Mouse (Mus musculus): Measurements from ENCODE around the gene Fam126b. TPM values are rescaled to one million over a fixed set of nuclear protein-coding genes. Genes with fewer than 3 reads are reported as not detected.
"Not testable (repeated sequence)": the region's sequence is repeated elsewhere in the genome, so short reads cannot be mapped to it uniquely, and the experiment has no call there.

The Fam126b gene
- polyA plus RNA-seq (2015; fragmentation: Nextera tagmentation; extraction: Ambion mirVana), result 3.9 and 4.6 TPM in 2 replicates

- Histone ChIP-seq H3K9me3 (replicated peaks) (no peaks in the 10 kb centered on the region), H3K27ac (peak within 1 kb of the TSS; percentile 60), H3K9ac (peak within 1 kb of the TSS; percentile 87), H3K4me3 (peak within 1 kb of the TSS; percentile 92), H3K36me3 (0 out of 2 replicates have a peak, but pooled peaks cover 5% of the 10 kb centered on the region), H3K4me2 (peak within 1 kb of the TSS; percentile 79), H3K4me1 (replicated peaks) (peaks cover 10% of the 10 kb centered on the region), H3K27me3 (no peaks in the 10 kb centered on the region)
- peak; percentile 95 for ATAC-seq (replicated peaks; ENCODE audit: insufficient number of reproducible peaks, insufficient read depth, low FRiP score, low read depth)
- 0% methylated on average over 41 of the region's 41 CpGs for WGBS
Measured at GRCm38 (mm10) chr1:58586171-58586997, at the start of gene Fam126b, which contains the start of gene Ndufb3. Gene Fam126b (minus strand): TSS chr1:58586323. Gene Ndufb3 (plus strand): TSS chr1:58586384.

DNA sequence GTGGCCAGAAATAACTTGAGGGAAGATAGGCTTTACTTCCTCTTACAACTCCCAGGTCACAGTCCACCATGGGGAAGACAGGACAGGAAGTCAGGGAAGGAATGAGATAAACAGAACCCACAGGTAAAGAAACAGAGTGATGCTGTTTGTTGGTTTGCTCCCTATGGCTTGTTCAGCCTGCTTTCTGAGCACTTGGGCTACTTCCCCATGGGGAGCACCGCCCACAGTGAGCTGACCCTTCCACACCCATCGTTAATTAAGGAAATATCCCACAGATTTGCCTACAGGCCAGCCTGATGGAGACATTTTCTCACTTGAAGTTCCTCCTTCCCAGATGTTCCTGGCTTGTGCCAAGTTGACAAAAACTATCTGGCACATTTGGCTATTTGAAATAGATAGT, 42.7 kb upstream of the Fam126b start:
- H3K27me3 ChIP-seq; H3K9me3 ChIP-seq (replicated peaks); H3K36me3 ChIP-seq; H3K4me2 ChIP-seq; H3K9ac ChIP-seq; ATAC-seq (replicated peaks; ENCODE audit: insufficient number of reproducible peaks, insufficient read depth, low FRiP score, low read depth); H3K27ac ChIP-seq; H3K4me1 ChIP-seq (replicated peaks); H3K4me3 ChIP-seq: not testable (repeated sequence)
- 73% methylated on average over 2 of the region's 2 CpGs for WGBS

GRCm38 (mm10) chr1:58621996-58622748, 36.0 kb upstream of the Fam126b start:
- no peak overlapping the region for H3K4me2 ChIP-seq
- no peaks in the 10 kb centered on the region for H3K27me3 ChIP-seq
- 48% methylated on average over 7 of the region's 7 CpGs for WGBS
- H3K36me3 ChIP-seq, result no peaks in the 10 kb centered on the region
- no peaks in the 10 kb centered on the region for H3K9me3 ChIP-seq (replicated peaks)
- no peak overlapping the region for H3K9ac ChIP-seq
- no peak overlapping the region for H3K4me3 ChIP-seq
- H3K4me1 ChIP-seq (replicated peaks), result peaks cover 4% of the 10 kb centered on the region; the same call in 1 of the 2 replicates
- no peak for ATAC-seq (replicated peaks; ENCODE audit: insufficient number of reproducible peaks, insufficient read depth, low FRiP score, low read depth)
- no peak overlapping the region for H3K27ac ChIP-seq

GRCm38 (mm10) chr1:58621251-58621650, 35.1 kb upstream of the Fam126b start:
- Histone ChIP-seq H3K36me3 (no peaks in the 10 kb centered on the region), H3K4me2 (no peak overlapping the region), H3K4me1 (replicated peaks) (peaks cover 4% of the 10 kb centered on the region; the same call in 1 of the 2 replicates), H3K4me3 (no peak overlapping the region), H3K27me3 (no peaks in the 10 kb centered on the region), H3K27ac (no peak overlapping the region), H3K9me3 (replicated peaks) (no peaks in the 10 kb centered on the region), H3K9ac (no peak overlapping the region)
- WGBS, result 75% methylated on average over 3 of the region's 3 CpGs
- ATAC-seq (replicated peaks; ENCODE audit: insufficient number of reproducible peaks, insufficient read depth, low FRiP score, low read depth), result no peak

- Histone ChIP-seq H3K4me3 (no peak overlapping the region), H3K27ac (no peak overlapping the region), H3K4me1 (replicated peaks) (peaks cover 4% of the 10 kb centered on the region; the same call in 1 of the 2 replicates), H3K9ac (no peak overlapping the region), H3K9me3 (replicated peaks) (no peaks in the 10 kb centered on the region), H3K4me2 (no peak overlapping the region), H3K27me3 (no peaks in the 10 kb centered on the region), H3K36me3 (no peaks in the 10 kb centered on the region)
- 87% methylated on average over 2 of the region's 2 CpGs for WGBS
- ATAC-seq (replicated peaks; ENCODE audit: insufficient number of reproducible peaks, insufficient read depth, low FRiP score, low read depth), result no peak
Measured at GRCm38 (mm10) chr1:58618766-58619165, 32.6 kb upstream of the Fam126b start.

DNA sequence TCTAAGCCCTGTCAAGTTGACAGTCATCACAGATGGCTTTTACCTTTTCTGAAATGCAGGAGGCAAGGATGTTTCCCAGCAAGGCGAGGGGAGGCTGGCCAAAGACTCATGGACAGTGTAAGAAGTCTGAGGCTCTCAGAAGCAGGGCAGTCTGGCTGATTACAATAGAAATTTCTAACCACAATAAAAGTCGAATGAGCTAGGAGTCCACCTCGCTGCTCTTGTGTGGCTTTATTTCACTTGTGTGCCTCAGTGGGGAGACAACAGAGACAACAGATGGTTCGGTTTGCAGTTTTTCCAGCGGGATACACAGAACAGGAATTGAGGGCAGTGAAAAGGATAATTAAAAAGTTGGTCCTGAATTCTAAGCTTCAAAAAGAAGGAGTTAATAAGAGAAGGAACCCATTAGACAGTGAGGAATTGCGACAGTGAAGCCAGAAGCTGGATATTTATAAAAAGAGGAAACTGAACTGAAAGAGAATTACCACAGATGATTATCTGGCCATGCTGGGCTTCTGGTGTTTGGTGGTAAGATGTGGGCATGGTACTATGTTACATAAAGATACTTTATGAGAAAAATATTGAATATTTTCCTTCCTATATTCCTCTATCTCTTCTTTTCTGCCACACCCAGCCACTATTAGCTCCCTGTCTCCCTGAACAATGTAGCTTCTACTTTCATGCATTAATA, 32.0 kb upstream of the Fam126b start:
- no peak overlapping the region for H3K27ac ChIP-seq
- H3K9me3 ChIP-seq (replicated peaks), result no peaks in the 10 kb centered on the region
- no peak overlapping the region for H3K4me2 ChIP-seq
- H3K36me3 ChIP-seq, result no peaks in the 10 kb centered on the region
- no peak overlapping the region for H3K4me3 ChIP-seq
- H3K27me3 ChIP-seq, result no peaks in the 10 kb centered on the region
- peaks cover 4% of the 10 kb centered on the region; the same call in 1 of the 2 replicates for H3K4me1 ChIP-seq (replicated peaks)
- WGBS, result 78% methylated on average over 6 of the region's 6 CpGs
- H3K9ac ChIP-seq, result no peak overlapping the region
- no peak for ATAC-seq (replicated peaks; ENCODE audit: insufficient number of reproducible peaks, insufficient read depth, low FRiP score, low read depth)

- Histone ChIP-seq H3K36me3 (no peaks in the 10 kb centered on the region), H3K4me2 (no peak overlapping the region), H3K27me3 (no peaks in the 10 kb centered on the region), H3K9me3 (replicated peaks) (no peaks in the 10 kb centered on the region), H3K4me1 (replicated peaks) (peaks cover 4% of the 10 kb centered on the region; the same call in 1 of the 2 replicates), H3K9ac (no peak overlapping the region), H3K27ac (no peak overlapping the region), H3K4me3 (no peak overlapping the region)
- no peak for ATAC-seq (replicated peaks; ENCODE audit: insufficient number of reproducible peaks, insufficient read depth, low FRiP score, low read depth)
- WGBS, result 67% methylated on average over 5 of the region's 5 CpGs
Measured at GRCm38 (mm10) chr1:58617076-58617475, 31.0 kb upstream of the Fam126b start.

DNA sequence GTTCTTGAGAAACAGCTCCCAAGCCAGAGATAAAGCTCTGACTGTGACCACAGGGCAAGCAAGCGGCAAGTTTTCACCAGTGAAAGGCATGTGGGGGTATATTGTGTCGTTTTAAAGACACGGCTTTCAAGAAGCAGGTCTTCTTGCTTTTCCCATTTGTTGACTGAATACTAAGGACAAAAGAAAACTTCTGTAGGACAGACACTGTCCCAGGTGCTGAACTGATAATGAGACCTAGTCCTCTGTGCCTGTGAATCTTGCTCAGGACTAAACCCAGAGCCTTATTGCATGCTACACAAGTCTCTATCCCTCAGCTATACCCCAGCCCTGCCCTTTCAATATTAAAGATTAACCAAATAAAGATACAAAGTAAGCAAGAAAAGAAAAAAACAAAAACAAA, 30.1 kb upstream of the Fam126b start:
- 71% methylated on average over 3 of the region's 3 CpGs for WGBS
- no peak overlapping the region for H3K4me2 ChIP-seq
- H3K27me3 ChIP-seq, result no peaks in the 10 kb centered on the region
- no peak overlapping the region for H3K4me3 ChIP-seq
- H3K27ac ChIP-seq, result no peak overlapping the region
- H3K4me1 ChIP-seq (replicated peaks), result no peaks in the 10 kb centered on the region
- no peaks in the 10 kb centered on the region for H3K36me3 ChIP-seq
- no peak for ATAC-seq (replicated peaks; ENCODE audit: insufficient number of reproducible peaks, insufficient read depth, low FRiP score, low read depth)
- H3K9ac ChIP-seq, result no peak overlapping the region
- no peaks in the 10 kb centered on the region for H3K9me3 ChIP-seq (replicated peaks)

DNA sequence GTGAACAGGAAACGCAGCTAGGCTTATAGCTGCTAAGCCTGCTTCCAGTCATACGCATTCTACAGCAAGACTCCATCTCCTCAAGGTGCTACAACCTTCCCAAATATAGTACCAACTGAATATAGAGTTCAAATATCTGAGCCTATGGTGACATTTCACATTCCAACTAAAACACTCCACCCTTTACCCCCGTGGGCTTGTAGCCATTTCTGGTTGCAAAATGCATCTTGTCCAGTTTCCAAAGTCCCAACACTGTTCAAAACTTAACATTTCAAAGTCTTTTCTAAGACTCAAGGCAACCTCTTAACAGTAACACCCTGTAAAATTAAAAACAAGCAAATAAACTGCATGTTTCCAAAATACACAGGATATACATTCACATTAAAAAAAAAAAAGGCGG, 29.0 kb upstream of the Fam126b start:
- WGBS, result 73% methylated on average over 4 of the region's 4 CpGs
- no peak overlapping the region for H3K9ac ChIP-seq
- no peak for ATAC-seq (replicated peaks; ENCODE audit: insufficient number of reproducible peaks, insufficient read depth, low FRiP score, low read depth)
- H3K27me3 ChIP-seq, result no peaks in the 10 kb centered on the region
- H3K9me3 ChIP-seq (replicated peaks), result no peaks in the 10 kb centered on the region
- H3K27ac ChIP-seq, result no peak overlapping the region
- H3K36me3 ChIP-seq, result no peaks in the 10 kb centered on the region
- no peak overlapping the region for H3K4me2 ChIP-seq
- no peaks in the 10 kb centered on the region for H3K4me1 ChIP-seq (replicated peaks)
- H3K4me3 ChIP-seq, result no peak overlapping the region

DNA sequence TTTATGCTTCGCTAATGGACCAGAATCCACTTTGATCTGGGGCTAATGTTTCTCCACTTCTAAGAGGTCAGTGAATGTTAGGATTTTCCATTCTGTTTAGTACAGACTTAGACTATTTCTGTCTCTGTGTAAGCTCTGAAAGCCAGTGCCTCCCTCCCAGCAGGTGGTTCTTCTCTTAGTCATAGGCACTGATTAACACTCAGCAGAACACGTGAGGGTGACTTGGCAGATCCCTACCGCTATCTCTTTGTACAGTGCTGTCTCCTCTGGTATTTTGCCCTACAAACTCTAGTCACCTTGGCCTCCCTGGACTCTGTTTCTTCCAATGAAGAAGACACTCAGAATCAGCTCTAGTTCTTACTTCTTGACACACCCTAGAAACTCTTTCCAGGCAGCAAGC, 28.3 kb upstream of the Fam126b start:
- 50% methylated on average over 3 of the region's 3 CpGs for WGBS
- Histone ChIP-seq H3K27me3 (no peaks in the 10 kb centered on the region), H3K4me1 (replicated peaks) (no peaks in the 10 kb centered on the region), H3K4me3 (no peak overlapping the region), H3K36me3 (no peaks in the 10 kb centered on the region), H3K27ac (no peak overlapping the region), H3K9me3 (replicated peaks) (no peaks in the 10 kb centered on the region), H3K4me2 (no peak overlapping the region), H3K9ac (no peak overlapping the region)
- no peak for ATAC-seq (replicated peaks; ENCODE audit: insufficient number of reproducible peaks, insufficient read depth, low FRiP score, low read depth)

GRCm38 (mm10) chr1:58613786-58614185, 27.7 kb upstream of the Fam126b start:
- 73% methylated on average over 6 of the region's 6 CpGs for WGBS

More at GRCm38 (mm10) chr1:58613786-58614185, 27.7 kb upstream of the Fam126b start:
- no peaks in the 10 kb centered on the region for H3K27me3 ChIP-seq
- H3K4me2 ChIP-seq, result no peak overlapping the region
- H3K4me1 ChIP-seq (replicated peaks), result no peaks in the 10 kb centered on the region
- H3K4me3 ChIP-seq, result no peak overlapping the region
- H3K36me3 ChIP-seq, result no peaks in the 10 kb centered on the region
- H3K27ac ChIP-seq, result no peak overlapping the region
- no peak overlapping the region for H3K9ac ChIP-seq
- H3K9me3 ChIP-seq (replicated peaks), result no peaks in the 10 kb centered on the region
- no peak for ATAC-seq (replicated peaks; ENCODE audit: insufficient number of reproducible peaks, insufficient read depth, low FRiP score, low read depth)

All from heart, embryonic 15.5 days (tissue).